Comparison of ENCODE assay signal across 1 mouse cellular context in the genomic region with DNA sequence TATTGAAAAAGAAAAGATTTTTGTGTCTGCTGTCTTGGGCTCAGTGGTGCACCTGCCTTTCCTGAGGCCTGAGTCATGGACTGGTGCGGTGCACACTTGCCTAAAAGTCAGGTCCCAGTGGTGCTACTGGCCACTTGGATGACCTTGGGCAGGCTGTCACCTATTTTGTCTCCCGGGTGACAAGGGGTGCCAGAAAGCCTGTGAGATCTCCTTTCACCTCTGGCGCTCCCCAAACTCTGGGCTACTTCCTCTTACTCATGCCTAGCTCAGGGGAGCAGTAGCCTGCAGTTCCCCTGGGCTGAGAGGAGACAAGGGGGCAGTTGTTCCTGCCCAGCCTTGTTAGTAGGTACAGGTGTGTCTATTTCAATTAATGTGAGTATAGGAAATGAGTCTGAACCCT.
TF ChIP-seq lines count a peak whose summit lies in the region.

No protein-coding gene starts in this region.

TF ChIP-seq in MEL, 35 proteins besides CTCF, POLR2A, EP300 and RAD21:
- TF ChIP-seq USF1 (IDR thresholded peaks at IDR 0.05; ENCODE audit: low read depth, low read length), result no peak
- no peak for TF ChIP-seq TAL1 (IDR thresholded peaks at IDR 0.05; ENCODE audit: low read length)
- TF ChIP-seq USF2 (IDR thresholded peaks at IDR 0.05; ENCODE audit: borderline replicate concordance in 1 of 2, insufficient read depth in 1 of 2, low read depth in 1 of 2, low read length in 2 of 2), result no peak
- no peak for TF ChIP-seq KAT2A (conservative IDR thresholded peaks at IDR 0.05; ENCODE audit: low read depth, low read length)
- TF ChIP-seq ELF1 (IDR thresholded peaks at IDR 0.05; ENCODE audit: low read depth, low read length), result no peak
- TF ChIP-seq CHD1 (IDR thresholded peaks at IDR 0.05; ENCODE audit: low read depth, low read length), result no peak
- TF ChIP-seq CHD2 (IDR thresholded peaks at IDR 0.05; ENCODE audit: low read length), result no peak
- no peak for TF ChIP-seq MEF2A (IDR thresholded peaks at IDR 0.05; ENCODE audit: extremely low read depth, insufficient replicate concordance, low read depth, low read length, poor library complexity, severe bottlenecking)
- no peak for TF ChIP-seq SIN3A (IDR thresholded peaks at IDR 0.05; ENCODE audit: low read length)
- TF ChIP-seq ZC3H11A (IDR thresholded peaks at IDR 0.05; ENCODE audit: low read depth, low read length), result no peak
- no peak for TF ChIP-seq E2F4 (IDR thresholded peaks at IDR 0.05; ENCODE audit: borderline replicate concordance, low read depth, low read length)
- no peak for TF ChIP-seq SMC3 (IDR thresholded peaks at IDR 0.05; ENCODE audit: low read depth, low read length)
- no peak for TF ChIP-seq BHLHE40 (IDR thresholded peaks at IDR 0.05; ENCODE audit: borderline replicate concordance, low read depth, low read length)
- TF ChIP-seq ZKSCAN1 (IDR thresholded peaks at IDR 0.05; ENCODE audit: low read depth, low read length), result no peak
